Mouse (Mus musculus): ENCODE measurements around the gene Nell2. TPM values are rescaled to one million over a fixed set of nuclear protein-coding genes. Genes with fewer than 3 reads are reported as not detected.

Nell2 gene
- polyA plus RNA-seq, 1 experiment: 0.19 TPM

DNA sequence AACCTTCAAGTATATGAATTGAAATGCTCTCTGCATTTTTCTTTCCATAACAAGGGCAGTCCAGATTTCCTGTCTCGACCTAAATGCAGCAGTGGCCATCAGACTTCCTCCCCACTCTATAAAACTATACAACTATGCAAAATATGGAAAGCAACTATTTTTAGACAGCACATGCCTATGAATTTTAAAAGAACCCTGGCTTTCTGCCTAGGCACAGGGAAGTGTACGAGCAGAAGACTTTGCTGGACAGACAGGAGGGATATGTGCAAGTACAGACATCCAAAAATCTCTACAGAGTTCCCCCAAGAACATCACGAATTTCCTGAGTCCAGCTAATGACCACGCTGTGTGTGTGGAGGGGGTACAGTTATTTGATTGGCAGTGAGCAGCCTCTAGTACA lies 32.7 kb downstream of the Nell2 start:
- Histone ChIP-seq H3K4me3 (ENCODE audit: extremely low read depth, insufficient read depth, insufficient read length) (no peak overlapping the region), H3K4me1 (ENCODE audit: control insufficient read depth, insufficient read depth, insufficient read length) (no peaks in the 10 kb centered on the region), H3K27ac (ENCODE audit: insufficient read depth, low read length) (no peak overlapping the region), H3K36me3 (ENCODE audit: control insufficient read depth, insufficient read depth, low read length) (no peaks in the 10 kb centered on the region), H3K27me3 (ENCODE audit: control insufficient read depth, insufficient read depth, low read length) (no peaks in the 10 kb centered on the region)
- 63% methylated on average over 4 of the region's 4 CpGs for WGBS
- DNase-seq (ENCODE audit: low read depth in 1 of 2, low spot score in 2 of 2): no peak
- TF ChIP-seq POLR2A (IDR thresholded peaks at IDR 0.05; ENCODE audit: low read depth, low read length) (no peak), CTCF (IDR thresholded peaks at IDR 0.05; ENCODE audit: extremely low read depth, insufficient read depth, insufficient read length, insufficient replicate concordance) (no peak)

DNA sequence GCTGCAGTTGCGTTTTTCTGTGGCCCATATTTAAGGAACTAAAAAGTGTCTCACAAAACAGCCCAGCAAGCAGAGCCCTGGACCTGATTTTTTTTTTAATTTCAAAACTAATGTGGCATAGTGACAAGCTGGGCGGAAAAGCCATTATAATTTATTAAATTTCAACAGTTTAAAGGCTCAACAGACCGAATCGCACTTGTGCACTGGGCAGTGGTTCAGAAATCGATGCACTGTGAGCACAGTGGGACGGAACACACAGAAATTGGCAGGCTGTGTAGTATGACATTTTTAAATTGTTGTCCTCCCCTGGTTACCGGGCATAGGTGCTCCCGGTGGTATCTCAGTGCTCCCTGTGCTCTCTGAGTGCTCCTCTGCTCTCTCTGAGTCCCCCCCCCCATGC lies 33.2 kb downstream of the Nell2 start:
- DNase-seq (ENCODE audit: low read depth in 1 of 2, low spot score in 2 of 2): no peak

DNA sequence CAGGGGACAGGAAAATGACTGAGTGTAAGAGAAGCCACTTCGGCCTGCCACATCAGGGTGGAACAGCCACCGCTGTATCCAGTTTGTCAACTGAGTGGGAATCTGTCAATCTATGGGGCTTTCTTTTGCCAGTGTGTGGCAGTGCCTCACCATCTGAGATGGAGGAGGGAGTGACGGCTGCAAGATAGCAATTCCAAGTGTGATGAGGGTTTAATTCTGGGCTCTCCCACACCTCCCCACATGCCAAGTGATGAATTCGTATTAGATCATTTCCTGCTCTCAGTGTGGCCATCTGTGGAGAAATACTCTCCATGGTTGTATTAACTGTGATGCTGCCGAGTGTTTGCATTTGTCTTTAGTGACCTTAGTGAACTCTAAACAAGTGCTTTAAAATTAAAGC lies 36.2 kb downstream of the Nell2 start:
- no peak for DNase-seq (ENCODE audit: low read depth in 1 of 2, low spot score in 2 of 2)
- TF ChIP-seq POLR2A (IDR thresholded peaks at IDR 0.05; ENCODE audit: low read depth, low read length) (no peak), CTCF (IDR thresholded peaks at IDR 0.05; ENCODE audit: extremely low read depth, insufficient read depth, insufficient read length, insufficient replicate concordance) (no peak)
- Histone ChIP-seq H3K36me3 (ENCODE audit: control insufficient read depth, insufficient read depth, low read length) (no peaks in the 10 kb centered on the region), H3K4me3 (ENCODE audit: extremely low read depth, insufficient read depth, insufficient read length) (no peak overlapping the region), H3K4me1 (ENCODE audit: control insufficient read depth, insufficient read depth, insufficient read length) (no peaks in the 10 kb centered on the region), H3K27ac (ENCODE audit: insufficient read depth, low read length) (no peak overlapping the region), H3K27me3 (ENCODE audit: control insufficient read depth, insufficient read depth, low read length) (no peaks in the 10 kb centered on the region)
- 85% methylated on average over 5 of the region's 5 CpGs for WGBS

More for the DNA sequence above, 33.2 kb downstream of the Nell2 start:
- Histone ChIP-seq H3K4me1 (ENCODE audit: control insufficient read depth, insufficient read depth, insufficient read length) (no peaks in the 10 kb centered on the region), H3K36me3 (ENCODE audit: control insufficient read depth, insufficient read depth, low read length) (no peaks in the 10 kb centered on the region), H3K27me3 (ENCODE audit: control insufficient read depth, insufficient read depth, low read length) (no peaks in the 10 kb centered on the region), H3K27ac (ENCODE audit: insufficient read depth, low read length) (no peak overlapping the region), H3K4me3 (ENCODE audit: extremely low read depth, insufficient read depth, insufficient read length) (no peak overlapping the region)
- 84% methylated on average over 8 of the region's 8 CpGs for WGBS
- TF ChIP-seq POLR2A (IDR thresholded peaks at IDR 0.05; ENCODE audit: low read depth, low read length) (no peak), CTCF (IDR thresholded peaks at IDR 0.05; ENCODE audit: extremely low read depth, insufficient read depth, insufficient read length, insufficient replicate concordance) (no peak)

DNA sequence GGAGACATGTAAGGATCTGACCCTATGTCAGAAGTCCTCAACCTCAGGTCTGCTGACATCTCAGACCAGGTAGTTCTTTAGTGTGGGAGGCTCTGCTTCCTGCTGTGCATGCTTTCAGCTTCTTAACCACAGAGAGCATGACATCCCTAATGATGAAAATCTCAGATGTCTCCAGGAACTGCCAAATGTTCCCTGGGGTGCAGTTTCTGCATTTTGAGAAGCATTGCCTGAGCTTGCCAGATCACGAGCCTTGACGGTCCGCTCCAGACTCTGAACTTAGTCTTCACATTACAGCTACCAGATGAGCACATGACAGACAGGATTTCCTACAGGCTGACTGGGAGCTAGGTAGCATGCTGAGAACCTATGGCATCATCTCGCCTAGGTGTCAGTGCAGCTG lies 39.2 kb downstream of the Nell2 start:
- 79% methylated on average over 4 of the region's 4 CpGs for WGBS
- TF ChIP-seq CTCF (IDR thresholded peaks at IDR 0.05; ENCODE audit: extremely low read depth, insufficient read depth, insufficient read length, insufficient replicate concordance) (no peak), POLR2A (IDR thresholded peaks at IDR 0.05; ENCODE audit: low read depth, low read length) (no peak)
- H3K36me3 ChIP-seq (ENCODE audit: control insufficient read depth, insufficient read depth, low read length): no peaks in the 10 kb centered on the region
- H3K4me1 ChIP-seq (ENCODE audit: control insufficient read depth, insufficient read depth, insufficient read length): no peaks in the 10 kb centered on the region
- DNase-seq (ENCODE audit: low read depth in 1 of 2, low spot score in 2 of 2): no peak
- no peaks in the 10 kb centered on the region for H3K27me3 ChIP-seq (ENCODE audit: control insufficient read depth, insufficient read depth, low read length)
- no peak overlapping the region for H3K27ac ChIP-seq (ENCODE audit: insufficient read depth, low read length)
- no peak overlapping the region for H3K4me3 ChIP-seq (ENCODE audit: extremely low read depth, insufficient read depth, insufficient read length)

DNA sequence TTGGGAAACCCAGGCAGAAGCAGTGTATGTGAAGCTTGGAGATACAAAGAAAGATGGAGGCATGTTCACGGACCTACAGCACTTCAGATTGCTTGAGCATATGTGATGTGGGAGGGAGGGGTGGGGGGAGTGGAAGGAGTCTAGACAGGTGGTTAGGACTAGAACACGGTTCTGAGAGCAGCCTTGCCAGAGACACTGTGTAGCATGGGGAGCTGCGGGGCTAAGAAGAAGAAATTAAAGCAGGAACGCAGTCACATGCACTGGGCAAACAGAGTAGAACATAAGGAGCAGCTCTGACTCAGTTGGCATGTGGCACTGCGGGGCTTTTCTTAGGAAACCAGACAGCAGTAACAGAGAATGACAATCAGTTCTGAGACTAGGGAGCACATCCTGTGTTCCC lies 40.4 kb downstream of the Nell2 start:
- DNase-seq (ENCODE audit: low read depth in 1 of 2, low spot score in 2 of 2): no peak
- no peak overlapping the region for H3K4me3 ChIP-seq (ENCODE audit: extremely low read depth, insufficient read depth, insufficient read length)
- H3K36me3 ChIP-seq (ENCODE audit: control insufficient read depth, insufficient read depth, low read length): no peaks in the 10 kb centered on the region
- WGBS: 87% methylated on average over 5 of the region's 5 CpGs
- H3K27me3 ChIP-seq (ENCODE audit: control insufficient read depth, insufficient read depth, low read length): no peaks in the 10 kb centered on the region
- H3K27ac ChIP-seq (ENCODE audit: insufficient read depth, low read length): no peak overlapping the region
- no peaks in the 10 kb centered on the region for H3K4me1 ChIP-seq (ENCODE audit: control insufficient read depth, insufficient read depth, insufficient read length)
- no peak for TF ChIP-seq POLR2A (IDR thresholded peaks at IDR 0.05; ENCODE audit: low read depth, low read length)
- TF ChIP-seq CTCF (IDR thresholded peaks at IDR 0.05; ENCODE audit: extremely low read depth, insufficient read depth, insufficient read length, insufficient replicate concordance): no peak

DNA sequence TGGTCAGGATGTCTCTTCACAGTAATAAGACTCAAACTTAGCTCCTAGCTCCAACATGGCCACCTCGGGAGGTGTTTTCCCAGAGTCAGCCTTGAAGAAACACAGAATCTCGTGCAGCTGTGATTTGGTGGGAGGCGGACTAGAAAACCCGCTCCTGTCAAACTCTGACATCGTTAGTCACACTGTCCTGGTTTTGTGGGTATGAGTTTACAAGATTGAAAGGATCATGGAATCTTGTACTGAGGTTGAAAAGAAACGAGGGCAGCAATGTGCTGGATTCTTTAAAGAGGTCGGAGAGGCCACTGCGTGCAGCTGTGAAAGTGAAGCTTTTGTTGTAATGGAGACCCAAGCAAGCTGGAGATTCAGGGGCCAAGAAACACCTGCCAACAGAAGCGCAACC lies 46.4 kb downstream of the Nell2 start:
- 87% methylated on average over 9 of the region's 9 CpGs for WGBS
- TF ChIP-seq POLR2A (IDR thresholded peaks at IDR 0.05; ENCODE audit: low read depth, low read length): no peak
- no peak for TF ChIP-seq CTCF (IDR thresholded peaks at IDR 0.05; ENCODE audit: extremely low read depth, insufficient read depth, insufficient read length, insufficient replicate concordance)
- Histone ChIP-seq H3K27ac (ENCODE audit: insufficient read depth, low read length) (no peak overlapping the region), H3K27me3 (ENCODE audit: control insufficient read depth, insufficient read depth, low read length) (no peaks in the 10 kb centered on the region), H3K36me3 (ENCODE audit: control insufficient read depth, insufficient read depth, low read length) (no peaks in the 10 kb centered on the region), H3K4me1 (ENCODE audit: control insufficient read depth, insufficient read depth, insufficient read length) (no peaks in the 10 kb centered on the region), H3K4me3 (ENCODE audit: extremely low read depth, insufficient read depth, insufficient read length) (no peak overlapping the region)
- DNase-seq (ENCODE audit: low read depth in 1 of 2, low spot score in 2 of 2): no peak

DNA sequence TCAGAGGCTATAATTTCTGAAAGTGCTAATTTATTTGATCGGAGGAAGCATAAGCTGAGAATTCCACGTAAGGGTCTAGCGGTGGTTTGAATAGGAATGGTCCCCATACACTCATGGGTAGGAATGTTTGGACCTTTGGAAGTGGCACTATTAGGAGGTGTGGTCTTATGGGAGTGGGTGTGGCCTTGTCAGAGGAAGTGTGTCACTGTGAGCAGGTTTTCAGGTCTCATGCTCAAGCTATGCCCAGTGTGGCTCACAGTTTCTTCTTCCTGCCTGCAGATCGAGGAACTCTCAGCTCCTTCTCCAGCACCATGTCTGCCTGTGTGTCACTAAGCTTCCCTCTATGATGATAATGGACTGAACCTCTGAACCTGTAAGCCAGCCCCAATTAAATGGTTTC lies 46.8 kb downstream of the Nell2 start:
- no peak for DNase-seq (ENCODE audit: low read depth in 1 of 2, low spot score in 2 of 2)
- no peaks in the 10 kb centered on the region for H3K27me3 ChIP-seq (ENCODE audit: control insufficient read depth, insufficient read depth, low read length)
- H3K4me3 ChIP-seq (ENCODE audit: extremely low read depth, insufficient read depth, insufficient read length): no peak overlapping the region
- no peak overlapping the region for H3K27ac ChIP-seq (ENCODE audit: insufficient read depth, low read length)
- no peak for TF ChIP-seq CTCF (IDR thresholded peaks at IDR 0.05; ENCODE audit: extremely low read depth, insufficient read depth, insufficient read length, insufficient replicate concordance)
- no peak for TF ChIP-seq POLR2A (IDR thresholded peaks at IDR 0.05; ENCODE audit: low read depth, low read length)
- H3K36me3 ChIP-seq (ENCODE audit: control insufficient read depth, insufficient read depth, low read length): no peaks in the 10 kb centered on the region
- WGBS: 86% methylated on average over 4 of the region's 4 CpGs
- no peaks in the 10 kb centered on the region for H3K4me1 ChIP-seq (ENCODE audit: control insufficient read depth, insufficient read depth, insufficient read length)
